Mouse (Mus musculus): ENCODE measurements at regions not wholly inside any gene's neighbourhood (a gene's known extent, or its start where the extent isn't known, plus 50 kb on each side); places are given as distances from the start of the nearest gene placed in this dataset.
A peak's percentile ranks its signal among the peaks of the same experiment; 100 is the strongest.

- H3K4me3 ChIP-seq: no peak overlapping the region
- H3K36me3 ChIP-seq: no peaks in the 10 kb centered on the region
- 88% methylated on average over 3 of the region's 3 CpGs for WGBS
- no peak overlapping the region for H3K4me2 ChIP-seq
- H3K4me1 ChIP-seq (replicated peaks): no peaks in the 10 kb centered on the region
- H3K27me3 ChIP-seq: no peaks in the 10 kb centered on the region
- no peak overlapping the region for H3K9ac ChIP-seq
- no peak for ATAC-seq (ENCODE audit: low FRiP score)
- H3K27ac ChIP-seq: no peak overlapping the region
- H3K9me3 ChIP-seq: peaks cover 12% of the 10 kb centered on the region
These were observed 295.9 kb downstream of the Fat4 start for GRCm38 (mm10) chr3:39182646-39183045.

DNA sequence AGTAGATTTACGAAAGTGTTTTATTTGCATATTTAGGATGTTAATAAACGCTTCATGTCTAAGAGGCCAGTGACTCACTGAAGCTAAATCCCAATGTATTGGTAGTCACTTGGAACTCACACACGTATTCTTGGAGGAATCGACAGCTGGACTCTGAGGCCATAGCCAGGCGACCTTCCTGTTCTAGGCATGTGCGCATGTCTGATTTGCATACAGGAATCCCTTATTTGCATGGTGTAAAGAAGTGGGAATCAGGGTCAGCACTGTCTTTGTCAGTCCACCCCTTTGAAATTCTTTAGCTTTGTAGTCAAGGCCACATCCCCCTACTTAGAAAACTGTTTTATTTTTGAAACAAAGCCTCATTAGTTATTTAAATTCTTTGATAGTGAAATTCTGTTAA, 308.4 kb downstream of the Fat4 start:
- no peaks in the 10 kb centered on the region for H3K36me3 ChIP-seq
- H3K4me2 ChIP-seq: no peak overlapping the region
- H3K9me3 ChIP-seq: no peaks in the 10 kb centered on the region
- no peak for ATAC-seq (ENCODE audit: low FRiP score)
- no peaks in the 10 kb centered on the region for H3K27me3 ChIP-seq
- no peaks in the 10 kb centered on the region for H3K4me1 ChIP-seq (replicated peaks)
- no peak overlapping the region for H3K9ac ChIP-seq
- H3K27ac ChIP-seq: no peak overlapping the region
- WGBS: 69% methylated on average over 6 of the region's 6 CpGs
- no peak overlapping the region for H3K4me3 ChIP-seq

- no peak overlapping the region for H3K4me3 ChIP-seq
- no peaks in the 10 kb centered on the region for H3K27me3 ChIP-seq
- no peak overlapping the region for H3K4me2 ChIP-seq
- H3K4me1 ChIP-seq (replicated peaks): no peaks in the 10 kb centered on the region
- H3K9ac ChIP-seq: no peak overlapping the region
- H3K9me3 ChIP-seq: no peaks in the 10 kb centered on the region
- no peaks in the 10 kb centered on the region for H3K36me3 ChIP-seq
- 0 out of 2 replicates have a peak overlapping the region, but pooled peaks have one; percentile 5 for H3K27ac ChIP-seq
- WGBS: 55% methylated on average over 7 of the region's 7 CpGs
- no peak for ATAC-seq (ENCODE audit: low FRiP score)
These were observed 315.9 kb downstream of the Fat4 start for GRCm38 (mm10) chr3:39202662-39203061.

GRCm38 (mm10) chr3:39208651-39209050, 321.9 kb downstream of the Fat4 start:
- Histone ChIP-seq H3K27me3 (no peaks in the 10 kb centered on the region), H3K27ac (no peak overlapping the region), H3K9ac (no peak overlapping the region), H3K4me2 (no peak overlapping the region), H3K4me1 (replicated peaks) (peaks cover 16% of the 10 kb centered on the region), H3K36me3 (no peaks in the 10 kb centered on the region), H3K4me3 (no peak overlapping the region), H3K9me3 (no peaks in the 10 kb centered on the region)
- 84% methylated on average over 1 of the region's 1 CpGs for WGBS
- no peak for ATAC-seq (ENCODE audit: low FRiP score)

DNA sequence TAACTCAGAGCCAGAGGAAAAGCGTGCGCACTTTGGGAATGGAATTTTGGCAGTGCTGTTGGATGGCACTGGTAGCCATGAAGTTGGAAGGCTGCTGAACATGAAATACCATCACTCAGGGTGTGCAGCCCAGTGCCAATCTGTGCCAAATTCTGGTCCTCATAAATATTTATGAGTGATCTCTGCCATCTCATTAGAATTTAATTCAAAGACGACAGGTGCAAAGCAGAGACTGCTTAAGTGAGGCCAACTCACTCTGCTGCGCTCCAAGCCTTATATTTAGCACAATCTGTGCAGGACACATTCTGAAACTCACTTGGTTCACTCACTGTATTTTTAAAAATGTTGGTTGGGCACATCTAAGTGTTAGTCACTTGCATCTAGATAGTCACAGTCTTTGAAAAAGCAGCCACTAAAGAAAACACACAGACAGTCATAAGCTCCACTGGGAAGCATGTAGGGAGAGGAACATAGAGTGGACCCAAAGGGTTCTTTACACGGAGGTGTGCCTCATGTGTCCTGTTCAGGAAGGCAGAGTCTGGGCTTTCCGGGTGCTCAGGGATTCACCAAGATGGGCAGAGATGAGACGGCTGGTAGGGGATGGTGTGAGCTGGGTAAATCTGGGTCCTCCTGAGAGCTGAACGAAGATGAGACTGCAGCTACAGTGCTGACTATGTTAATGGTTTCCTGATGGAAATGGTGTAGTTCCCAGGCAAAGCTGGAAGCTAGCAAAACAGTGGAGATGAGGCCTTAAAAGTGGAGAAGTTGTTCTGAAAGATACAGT, 322.8 kb downstream of the Fat4 start:
- Histone ChIP-seq H3K27me3 (no peaks in the 10 kb centered on the region), H3K4me3 (no peak overlapping the region), H3K9me3 (no peaks in the 10 kb centered on the region), H3K4me1 (replicated peaks) (peaks cover 16% of the 10 kb centered on the region), H3K27ac (no peak overlapping the region), H3K4me2 (no peak overlapping the region), H3K9ac (no peak overlapping the region), H3K36me3 (no peaks in the 10 kb centered on the region)
- ATAC-seq (ENCODE audit: low FRiP score): peak; percentile 71
- 73% methylated on average over 8 of the region's 8 CpGs for WGBS

DNA sequence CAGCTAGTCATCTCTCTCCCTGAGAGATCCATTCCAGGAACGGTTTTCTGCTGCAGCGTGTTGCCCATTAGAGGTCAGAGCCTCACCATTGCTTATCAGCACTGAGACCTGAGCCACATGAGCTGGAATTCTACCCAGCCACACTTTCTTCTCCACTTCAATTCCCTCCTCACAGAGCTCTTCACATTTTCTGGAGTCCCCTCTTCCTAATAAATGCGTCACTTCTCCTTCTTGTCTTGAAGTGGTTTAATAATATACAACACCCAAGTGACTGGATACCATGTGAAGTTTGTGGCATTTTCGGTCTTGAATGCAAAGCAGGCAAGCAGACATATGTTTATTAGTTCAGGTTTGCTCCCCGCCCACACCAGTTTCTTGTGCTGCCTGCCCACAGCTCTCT, 324.9 kb downstream of the Fat4 start:
- no peak overlapping the region for H3K27ac ChIP-seq
- no peak overlapping the region for H3K4me3 ChIP-seq
- WGBS: 68% methylated on average over 5 of the region's 5 CpGs
- no peaks in the 10 kb centered on the region for H3K9me3 ChIP-seq
- no peak overlapping the region for H3K9ac ChIP-seq
- H3K36me3 ChIP-seq: no peaks in the 10 kb centered on the region
- ATAC-seq (ENCODE audit: low FRiP score): no peak
- H3K4me2 ChIP-seq: no peak overlapping the region
- H3K27me3 ChIP-seq: no peaks in the 10 kb centered on the region
- peaks cover 16% of the 10 kb centered on the region for H3K4me1 ChIP-seq (replicated peaks)

GRCm38 (mm10) chr3:39220011-39220706, 333.4 kb downstream of the Fat4 start:
- no peak overlapping the region for H3K9ac ChIP-seq
- no peak overlapping the region for H3K27ac ChIP-seq
- peaks cover 9% of the 10 kb centered on the region; the same call in 1 of the 2 replicates for H3K4me1 ChIP-seq (replicated peaks)
- peak; percentile 76 for ATAC-seq (ENCODE audit: low FRiP score)
- 21% methylated on average over 10 of the region's 10 CpGs for WGBS
- H3K4me3 ChIP-seq: no peak overlapping the region
- H3K36me3 ChIP-seq: no peaks in the 10 kb centered on the region
- H3K27me3 ChIP-seq: no peaks in the 10 kb centered on the region
- H3K4me2 ChIP-seq: peak overlapping the region; percentile 31
- H3K9me3 ChIP-seq: no peaks in the 10 kb centered on the region

GRCm38 (mm10) chr3:39220707-39221034, 333.9 kb downstream of the Fat4 start:
- no peaks in the 10 kb centered on the region for H3K9me3 ChIP-seq
- WGBS: 21% methylated on average over 2 of the region's 2 CpGs
- H3K9ac ChIP-seq: no peak overlapping the region
- 0 out of 2 replicates have a peak overlapping the region, but pooled peaks have one; percentile 31 for H3K4me2 ChIP-seq
- peaks cover 9% of the 10 kb centered on the region; the same call in 1 of the 2 replicates for H3K4me1 ChIP-seq (replicated peaks)
- peak; percentile 28; the same call in 1 of the 2 replicates for ATAC-seq (ENCODE audit: low FRiP score)
- H3K4me3 ChIP-seq: no peak overlapping the region
- H3K27me3 ChIP-seq: no peaks in the 10 kb centered on the region
- H3K27ac ChIP-seq: no peak overlapping the region
- H3K36me3 ChIP-seq: no peaks in the 10 kb centered on the region

DNA sequence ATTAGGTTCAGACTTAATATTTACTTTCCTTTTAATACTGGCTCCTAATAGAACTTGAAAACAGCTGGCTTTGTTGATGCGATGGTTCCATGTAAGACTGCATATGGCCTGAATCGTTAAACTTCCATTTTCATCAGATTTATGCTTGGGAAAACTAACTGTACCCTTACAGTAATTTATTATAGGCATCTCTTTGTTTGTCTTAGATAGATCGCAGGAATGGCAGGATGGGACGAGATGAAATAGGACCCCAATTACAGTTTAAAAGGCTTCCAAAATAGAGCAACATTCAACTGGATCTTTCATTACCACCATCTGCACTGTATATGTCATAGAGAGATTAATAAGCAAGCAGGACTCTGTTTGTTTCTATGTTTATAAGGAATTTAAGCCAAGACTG, 335.3 kb downstream of the Fat4 start:
- 84% methylated on average over 4 of the region's 4 CpGs for WGBS

DNA sequence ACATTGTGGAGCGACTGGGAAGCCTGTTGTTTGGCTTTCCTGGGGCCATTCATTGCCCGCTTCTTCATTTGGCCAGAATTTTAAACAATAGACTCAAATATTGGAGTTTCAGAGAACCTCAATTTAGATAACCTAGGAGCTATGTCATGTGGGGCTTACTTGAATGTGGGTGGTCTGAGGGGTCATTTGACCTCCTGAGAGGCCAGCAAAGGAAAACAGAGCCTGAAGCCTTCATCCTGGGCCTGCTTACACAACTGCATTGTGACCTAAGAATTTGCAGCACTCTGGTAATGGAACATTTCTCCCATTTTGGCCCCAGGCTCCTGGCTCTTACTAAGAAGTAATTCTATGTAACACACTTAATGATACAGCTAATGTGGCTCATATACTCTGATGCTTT, 348.2 kb downstream of the Fat4 start:
- H3K27me3 ChIP-seq: no peaks in the 10 kb centered on the region
- no peak for ATAC-seq (ENCODE audit: low FRiP score)
- WGBS: 84% methylated on average over 2 of the region's 2 CpGs
- no peak overlapping the region for H3K27ac ChIP-seq
- H3K9ac ChIP-seq: no peak overlapping the region
- no peak overlapping the region for H3K4me2 ChIP-seq
- no peaks in the 10 kb centered on the region for H3K4me1 ChIP-seq (replicated peaks)
- H3K4me3 ChIP-seq: no peak overlapping the region
- no peaks in the 10 kb centered on the region for H3K9me3 ChIP-seq
- H3K36me3 ChIP-seq: no peaks in the 10 kb centered on the region

More for the DNA sequence above, 335.3 kb downstream of the Fat4 start:
- Histone ChIP-seq H3K27me3 (no peaks in the 10 kb centered on the region), H3K27ac (no peak overlapping the region), H3K4me1 (replicated peaks) (peaks cover 9% of the 10 kb centered on the region; the same call in 1 of the 2 replicates), H3K9ac (no peak overlapping the region), H3K4me3 (no peak overlapping the region), H3K9me3 (no peaks in the 10 kb centered on the region), H3K4me2 (no peak overlapping the region), H3K36me3 (no peaks in the 10 kb centered on the region)
- ATAC-seq (ENCODE audit: low FRiP score): no peak

DNA sequence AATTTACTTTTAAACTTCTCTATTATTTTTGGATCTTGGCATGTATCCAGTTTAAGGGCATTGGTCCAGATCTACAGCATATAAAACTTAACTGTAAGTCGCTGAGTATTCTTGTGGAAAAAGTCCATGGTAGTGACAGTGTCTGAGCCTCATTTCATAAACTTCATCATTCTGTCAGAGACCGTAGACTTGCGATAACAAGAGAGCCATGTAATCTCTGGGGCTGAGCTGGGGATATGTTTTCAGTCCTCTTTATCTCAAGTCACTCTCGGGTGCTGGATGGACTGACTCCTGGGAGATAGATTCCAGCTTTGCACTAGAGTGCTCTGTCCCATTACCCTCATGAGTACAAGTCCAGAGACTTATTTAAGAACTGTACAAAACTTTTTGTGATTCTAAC, 362.0 kb downstream of the Fat4 start:
- Histone ChIP-seq H3K36me3 (no peaks in the 10 kb centered on the region), H3K4me3 (no peak overlapping the region), H3K27me3 (no peaks in the 10 kb centered on the region), H3K4me2 (no peak overlapping the region), H3K9me3 (no peaks in the 10 kb centered on the region), H3K27ac (no peak overlapping the region), H3K9ac (no peak overlapping the region), H3K4me1 (replicated peaks) (peaks cover 4% of the 10 kb centered on the region; the same call in 1 of the 2 replicates)
- 89% methylated on average over 4 of the region's 4 CpGs for WGBS
- no peak for ATAC-seq (ENCODE audit: low FRiP score)

DNA sequence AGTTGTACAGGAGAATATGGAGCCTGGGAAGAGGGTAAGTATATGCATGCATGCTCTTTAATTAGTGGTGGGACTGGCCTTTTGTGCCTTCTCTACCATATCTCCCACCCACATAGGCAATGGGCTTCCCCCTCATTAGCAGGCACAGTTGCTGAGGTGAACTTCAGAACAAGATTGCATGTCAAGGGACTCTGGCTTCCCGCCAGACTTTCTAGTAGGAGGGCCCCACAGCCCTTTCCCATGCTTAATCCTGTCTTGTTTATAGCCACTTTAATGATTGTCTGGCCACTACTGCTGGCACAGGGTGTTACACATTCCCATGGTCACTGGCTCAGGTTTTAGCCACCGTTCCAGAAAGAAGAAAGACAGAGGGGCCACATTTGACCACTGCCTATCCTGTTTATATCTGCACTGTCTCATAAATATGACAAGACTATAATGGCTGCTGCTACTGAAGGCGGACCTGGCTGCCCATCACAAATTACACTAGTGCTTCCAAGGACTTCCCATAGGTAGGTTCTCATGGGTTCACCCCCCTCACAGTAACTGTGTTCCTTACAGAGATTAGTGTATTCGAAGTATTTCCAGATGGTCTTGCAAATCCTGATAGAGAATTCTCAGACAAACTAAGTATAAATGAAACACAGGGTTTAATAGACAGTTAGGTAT, 362.6 kb downstream of the Fat4 start:
- H3K4me1 ChIP-seq (replicated peaks): peaks cover 4% of the 10 kb centered on the region; the same call in 1 of the 2 replicates
- H3K4me2 ChIP-seq: no peak overlapping the region
- no peak overlapping the region for H3K27ac ChIP-seq
- ATAC-seq (ENCODE audit: low FRiP score): no peak
- no peaks in the 10 kb centered on the region for H3K9me3 ChIP-seq
- H3K9ac ChIP-seq: no peak overlapping the region
- no peaks in the 10 kb centered on the region for H3K27me3 ChIP-seq
- no peak overlapping the region for H3K4me3 ChIP-seq
- WGBS: 76% methylated on average over 4 of the region's 4 CpGs
- H3K36me3 ChIP-seq: no peaks in the 10 kb centered on the region
